Mouse (Mus musculus) kidney, adult 2 months (tissue): ENCODE measurements around the gene Mgarp.

ENCODE experiments used
- CTCF ChIP-seq: fragments of 200-500 bp; conservative IDR thresholded peaks from 2 replicates; pipeline ENCODE4 v1.5.1; 2011; ENCODE audit warnings: low read depth, mild to moderate bottlenecking, control low read depth, low read length, moderate library complexity, mixed read lengths; ENCODE audit not compliant: insufficient read depth, insufficient read length
- POLR2A ChIP-seq: fragments of 200-500 bp; IDR thresholded peaks from one replicate; pipeline ENCODE4 v1.6.1; 2011; ENCODE audit warnings: low read depth, low read length, control low read depth

GRCm38 (mm10) chr3:51383409-51383808 lies 13.1 kb downstream of the Mgarp start:
- TF ChIP-seq CTCF (no peak), POLR2A (no peak)
